Mouse (Mus musculus) olfactory bulb, adult 2 months (tissue): Measurements from ENCODE around the gene Agfg1.

Experiments used
- CTCF ChIP-seq: fragments of 200-500 bp; IDR thresholded peaks from 2 replicates; pipeline ENCODE4 v1.5.1; 2012; ENCODE audit warnings: low read depth, mild to moderate bottlenecking, low read length, moderate library complexity; ENCODE audit not compliant: insufficient read depth
- POLR2A ChIP-seq: fragments of 200-500 bp; IDR thresholded peaks from 2 replicates; pipeline ENCODE4 v1.6.1; 2012; ENCODE audit warnings: mild to moderate bottlenecking, low read depth, low read length, moderate library complexity; ENCODE audit not compliant: insufficient read depth

DNA sequence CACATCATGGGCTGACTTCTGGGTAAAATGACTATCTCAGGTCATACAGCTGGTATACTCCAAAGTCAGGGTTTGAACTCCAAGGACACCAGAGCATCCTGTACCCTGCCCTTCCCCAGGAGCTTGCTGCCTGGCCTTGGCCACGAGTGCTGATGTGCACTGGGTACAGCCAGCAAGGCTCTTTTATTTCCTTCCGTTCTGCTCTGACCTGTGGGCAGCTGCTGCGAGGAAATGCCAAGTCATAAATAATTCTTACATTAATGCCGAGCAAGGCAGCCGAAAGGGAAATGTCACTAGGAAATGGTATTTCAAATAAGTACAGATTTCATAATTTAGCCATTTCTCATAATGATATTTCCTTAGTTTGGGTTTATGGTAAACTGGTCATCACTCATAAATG is 41.0 kb upstream of the Agfg1 start:
- no peak for TF ChIP-seq CTCF
- no peak for TF ChIP-seq POLR2A
